Mouse (Mus musculus) kidney, embryonic 15.5 days (tissue): ENCODE results near the gene Anapc15-ps. TPM values are rescaled to one million over a fixed set of nuclear protein-coding genes. Genes with fewer than 3 reads are reported as not detected.
A peak's percentile ranks its signal among the peaks of the same experiment; 100 is the strongest.
"Not testable (repeated sequence)": the region's sequence is repeated elsewhere in the genome, so short reads cannot be mapped to it uniquely, and the experiment has no call there.

Experiments used
- ATAC-seq: fragments of 200-750 bp; cut with Nextera tagmentation; replicated peaks from 2 replicates; pipeline ENCODE4 v1.8.0; 2017; ENCODE audit warnings: moderate TSS enrichment; ENCODE audit not compliant: low FRiP score
- H3K27ac ChIP-seq: fragments of 300-500 bp; sonication (generic); 2 replicates; pipeline ENCODE4 v1.5.1; 2015; ENCODE audit warnings: mild to moderate bottlenecking, inconsistent platforms
- H3K27me3 ChIP-seq: fragments of 300-500 bp; sonication (generic); 2 replicates; pipeline ENCODE4 v1.6.1; 2015; ENCODE audit warnings: inconsistent platforms
- H3K36me3 ChIP-seq: fragments of 300-500 bp; sonication (generic); 2 replicates; pipeline ENCODE4 v1.6.1; 2015; ENCODE audit warnings: inconsistent platforms
- H3K4me1 ChIP-seq: fragments of 300-500 bp; sonication (generic); 2 replicates; pipeline ENCODE4 v1.6.1; 2015; ENCODE audit warnings: inconsistent platforms
- H3K4me2 ChIP-seq: fragments of 300-500 bp; sonication (generic); 2 replicates; pipeline ENCODE4 v1.6.1; 2015; ENCODE audit warnings: moderate library complexity, mild to moderate bottlenecking, inconsistent platforms
- H3K4me3 ChIP-seq: fragments of 300-500 bp; sonication (generic); replicated peaks from 2 replicates; pipeline ENCODE4 v1.5.1; 2015; ENCODE audit warnings: mild to moderate bottlenecking, inconsistent platforms
- H3K9ac ChIP-seq: fragments of 300-500 bp; sonication (generic); 2 replicates; pipeline ENCODE4 v1.6.1; 2015; ENCODE audit warnings: mild to moderate bottlenecking, inconsistent platforms
- H3K9me3 ChIP-seq: fragments of 300-500 bp; sonication (generic); replicated peaks from 2 replicates; pipeline ENCODE4 v1.6.1; 2016; ENCODE audit warnings: inconsistent platforms
- WGBS: fragments of 180-500 bp; shearing (Covaris S2); methylation state at CpG from one replicate; pipeline ENCODE4 v1.1.7; 2015; ENCODE audit warnings: mixed read lengths; 5-methylcytosine and 5-hydroxymethylcytosine counted together
- polyA plus RNA-seq: library from polyadenylated mRNA; unstranded; fragments of >200 nt; fragmentation: Nextera tagmentation; extraction: Ambion mirVana; gene quantifications from 2 replicates; pipeline ENCODE4 v1.2.1, GENCODE M21; 2015

Gene Anapc15-ps
- polyA plus RNA-seq, 1 experiment from 2014 or later = 0.47 TPM

DNA sequence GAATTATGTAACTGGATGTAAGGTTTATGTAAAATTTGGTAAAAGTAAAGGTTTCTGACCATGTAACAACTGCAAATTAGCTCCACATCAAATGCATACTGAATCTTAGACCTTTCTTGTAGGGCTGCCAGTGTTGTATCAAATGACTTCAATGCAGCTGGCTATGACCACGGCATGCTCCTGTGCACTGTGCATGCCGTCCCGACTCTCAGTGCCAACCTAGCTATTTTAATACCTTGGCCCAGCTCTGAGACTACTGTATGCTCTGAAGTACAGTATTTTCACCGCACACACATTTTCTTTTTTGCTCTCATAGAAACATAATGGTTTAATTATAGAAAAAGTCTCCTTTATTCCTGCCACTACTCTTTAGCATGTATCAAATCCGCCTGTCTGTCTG is 31.9 kb downstream of the Anapc15-ps start:
- Histone ChIP-seq H3K4me1 (0 out of 2 replicates have a peak, but pooled peaks cover 2% of the 10 kb centered on the region), H3K9me3 (no peaks in the 10 kb centered on the region), H3K4me2 (no peak overlapping the region), H3K36me3 (no peaks in the 10 kb centered on the region), H3K4me3 (no peak overlapping the region), H3K27me3 (no peaks in the 10 kb centered on the region), H3K9ac (no peak overlapping the region), H3K27ac (no peak overlapping the region)
- ATAC-seq = no peak
- WGBS = 85% methylated on average over 5 of the region's 5 CpGs

DNA sequence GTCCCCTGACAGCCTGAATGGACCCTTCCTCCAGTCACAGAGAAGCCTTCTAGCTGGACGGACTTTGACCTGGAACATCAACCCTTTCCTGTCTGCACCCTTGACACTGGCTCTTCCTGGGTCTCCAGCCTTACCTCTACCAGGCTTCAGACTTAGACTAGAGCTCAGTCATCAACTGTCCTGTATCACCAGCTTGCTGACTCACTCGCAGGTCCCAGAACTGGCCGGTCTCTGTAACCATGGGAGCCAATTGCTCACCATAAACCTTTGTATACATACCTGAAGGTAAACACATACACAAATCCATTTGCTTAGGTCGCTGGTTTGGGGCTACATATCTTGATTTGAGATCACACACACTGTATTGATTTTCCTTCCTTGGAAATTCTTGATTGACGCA is 33.8 kb downstream of the Anapc15-ps start:
- Histone ChIP-seq H3K4me1 (0 out of 2 replicates have a peak, but pooled peaks cover 2% of the 10 kb centered on the region), H3K9ac (no peak overlapping the region), H3K36me3 (no peaks in the 10 kb centered on the region), H3K9me3 (no peaks in the 10 kb centered on the region), H3K4me3 (no peak overlapping the region), H3K27me3 (no peaks in the 10 kb centered on the region), H3K27ac (no peak overlapping the region), H3K4me2 (no peak overlapping the region)
- WGBS = 77% methylated on average over 5 of the region's 5 CpGs
- ATAC-seq = no peak

DNA sequence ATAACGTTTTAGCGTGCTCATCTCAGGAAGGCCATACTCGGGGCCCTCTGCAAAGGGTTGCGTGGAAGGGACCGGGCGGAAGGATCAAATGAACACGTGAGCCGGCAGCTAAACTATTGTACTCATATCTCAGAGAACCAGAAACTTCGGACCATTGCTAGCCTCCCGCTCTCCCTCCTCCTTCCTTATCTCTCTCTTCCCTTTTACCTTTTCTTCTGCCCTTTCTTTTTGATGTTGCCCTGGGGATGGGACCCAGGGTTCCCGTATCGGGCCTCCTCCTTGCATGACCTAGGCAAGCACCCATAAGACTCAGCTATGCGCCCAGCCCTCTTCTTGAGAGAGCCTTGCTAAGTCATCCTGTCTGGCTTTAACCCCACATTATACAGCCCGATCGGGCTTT is 38.5 kb downstream of the Anapc15-ps start:
- H3K4me3 ChIP-seq = no peak overlapping the region
- H3K4me1 ChIP-seq = no peaks in the 10 kb centered on the region
- H3K9me3 ChIP-seq = no peaks in the 10 kb centered on the region
- H3K4me2 ChIP-seq = no peak overlapping the region
- H3K9ac ChIP-seq = no peak overlapping the region
- H3K27me3 ChIP-seq = no peaks in the 10 kb centered on the region
- 88% methylated on average over 15 of the region's 15 CpGs for WGBS
- ATAC-seq = no peak
- no peak overlapping the region for H3K27ac ChIP-seq
- no peaks in the 10 kb centered on the region for H3K36me3 ChIP-seq

DNA sequence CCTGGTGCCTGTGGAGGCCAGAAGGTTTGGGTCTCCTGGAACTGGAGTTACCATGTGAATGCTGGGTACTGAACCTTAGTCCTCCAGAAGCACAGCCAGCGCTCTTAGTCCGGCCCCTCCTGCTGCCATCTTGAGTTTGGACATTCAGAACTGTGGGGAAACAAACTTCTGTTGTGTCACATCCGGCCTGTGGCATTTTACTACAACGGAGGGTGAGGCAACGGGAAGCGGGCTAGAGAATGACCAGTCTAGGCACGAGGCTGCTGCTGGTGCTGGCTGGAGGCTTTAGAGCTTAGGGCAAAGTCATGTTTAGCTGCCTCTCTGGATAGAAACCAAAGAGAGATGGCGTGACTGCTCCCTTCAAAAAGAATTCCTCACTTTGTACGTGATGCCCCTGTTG is 39.0 kb downstream of the Anapc15-ps start:
- WGBS = 88% methylated on average over 9 of the region's 9 CpGs
- H3K36me3 ChIP-seq = no peaks in the 10 kb centered on the region
- H3K27me3 ChIP-seq = no peaks in the 10 kb centered on the region
- no peak overlapping the region for H3K4me3 ChIP-seq
- no peak overlapping the region for H3K27ac ChIP-seq
- H3K4me1 ChIP-seq = no peaks in the 10 kb centered on the region
- H3K9me3 ChIP-seq = no peaks in the 10 kb centered on the region
- ATAC-seq = no peak
- H3K4me2 ChIP-seq = no peak overlapping the region
- H3K9ac ChIP-seq = no peak overlapping the region

DNA sequence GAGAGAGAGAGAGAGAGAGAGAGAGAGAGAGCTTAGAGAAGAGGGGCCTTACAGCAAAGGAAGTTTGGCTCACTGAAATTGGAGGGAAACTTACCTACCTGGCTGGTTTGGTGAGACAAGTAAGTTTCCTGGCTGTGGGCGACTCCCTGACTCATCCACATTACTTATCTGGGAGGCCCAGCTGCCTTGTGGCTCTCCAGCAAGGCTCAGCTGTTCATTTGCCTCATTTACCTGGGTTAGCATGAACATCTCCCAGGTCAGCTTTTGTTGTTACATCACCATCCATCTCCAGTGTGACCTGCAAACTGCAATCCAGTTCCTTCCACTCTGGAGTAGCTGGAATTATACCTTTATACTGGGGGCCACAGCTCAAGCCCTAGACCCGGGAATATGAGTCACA is 41.7 kb downstream of the Anapc15-ps start:
- Histone ChIP-seq H3K4me2 (no peak overlapping the region), H3K27me3 (no peaks in the 10 kb centered on the region), H3K9ac (no peak overlapping the region), H3K4me1 (no peaks in the 10 kb centered on the region), H3K36me3 (no peaks in the 10 kb centered on the region), H3K27ac (no peak overlapping the region), H3K4me3 (no peak overlapping the region), H3K9me3 (no peaks in the 10 kb centered on the region)
- WGBS = 64% methylated on average over 2 of the region's 2 CpGs
- ATAC-seq = no peak

DNA sequence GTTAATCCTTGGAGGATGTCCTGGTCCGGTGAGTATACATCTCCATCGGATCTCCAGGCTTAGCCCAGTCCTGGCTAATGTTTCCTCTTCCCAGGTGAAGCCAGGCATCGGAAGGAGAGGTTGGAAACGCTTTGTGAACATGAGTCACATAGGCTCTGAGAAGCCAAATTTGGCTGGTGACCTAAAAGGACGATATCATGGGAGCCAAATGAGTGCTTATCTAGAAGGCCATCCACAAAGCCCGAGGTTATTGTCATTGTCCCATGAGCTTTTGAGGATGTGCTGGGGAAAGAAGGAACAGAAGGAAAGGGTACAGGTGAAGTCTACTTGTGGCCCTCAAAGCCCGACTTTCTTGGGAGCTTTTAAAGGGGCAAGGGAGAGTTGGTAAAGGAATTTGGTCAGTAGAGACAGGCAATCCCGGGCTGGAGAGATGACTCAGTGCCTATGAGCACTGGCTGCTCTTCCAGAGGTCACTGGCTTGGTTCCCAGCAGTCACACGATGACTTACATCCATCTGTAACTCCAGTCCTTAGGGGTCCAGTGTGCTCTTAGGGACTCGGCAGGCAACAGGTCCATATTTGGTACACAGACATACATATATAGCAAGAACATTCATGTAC is 42.4 kb downstream of the Anapc15-ps start:
- no peak overlapping the region for H3K4me3 ChIP-seq
- no peak overlapping the region for H3K4me2 ChIP-seq
- no peak overlapping the region for H3K27ac ChIP-seq
- no peak for ATAC-seq
- no peaks in the 10 kb centered on the region for H3K4me1 ChIP-seq
- no peaks in the 10 kb centered on the region for H3K27me3 ChIP-seq
- H3K9me3 ChIP-seq = no peaks in the 10 kb centered on the region
- H3K9ac ChIP-seq = no peak overlapping the region
- WGBS = 82% methylated on average over 10 of the region's 10 CpGs
- H3K36me3 ChIP-seq = no peaks in the 10 kb centered on the region

DNA sequence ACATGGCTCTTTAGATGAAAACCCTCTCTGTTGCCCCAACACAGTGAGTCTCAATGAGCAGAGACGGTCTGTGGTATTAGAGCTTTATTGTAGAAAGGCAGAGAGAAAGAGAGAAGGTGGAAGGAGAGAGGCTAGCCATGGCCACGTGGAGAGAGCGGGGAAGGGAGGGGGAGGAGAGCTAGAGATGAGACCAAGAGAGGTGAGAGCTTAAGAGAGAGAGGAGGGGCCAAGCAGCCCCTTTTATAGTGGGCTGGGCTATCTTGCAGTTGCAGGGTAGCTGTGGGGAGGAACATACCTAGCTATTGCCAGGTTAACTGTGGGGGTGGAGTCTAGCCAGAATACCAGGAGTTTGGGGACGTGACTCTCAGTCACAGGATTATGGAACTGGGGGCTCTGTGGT is 43.1 kb downstream of the Anapc15-ps start:
- not testable (repeated sequence) for H3K9me3 ChIP-seq, H3K27me3 ChIP-seq, H3K9ac ChIP-seq, H3K4me1 ChIP-seq, H3K36me3 ChIP-seq, H3K4me3 ChIP-seq, H3K4me2 ChIP-seq, H3K27ac ChIP-seq
- ATAC-seq = 0 out of 2 replicates have a peak, but pooled peaks have one; percentile 12
- 74% methylated on average over 4 of the region's 4 CpGs for WGBS

DNA sequence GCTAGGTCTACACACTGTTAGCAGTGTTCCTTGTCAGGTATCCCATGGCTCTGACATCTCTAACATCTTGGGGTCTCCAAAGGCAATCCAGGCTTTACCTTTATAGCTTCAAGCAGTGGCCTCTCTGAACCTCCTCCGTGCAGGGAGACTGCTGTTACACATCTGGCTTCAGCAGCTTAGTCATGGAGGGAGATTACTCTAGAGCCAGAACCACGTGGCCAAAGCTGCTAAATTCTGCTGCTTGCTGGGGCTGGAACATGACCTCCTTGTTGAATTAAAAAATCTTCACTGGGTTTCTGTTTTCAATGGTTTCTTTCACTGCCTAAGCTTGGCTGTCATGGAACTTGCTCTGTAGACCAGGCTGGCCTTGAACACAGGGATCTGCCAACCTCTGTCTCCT is 44.9 kb downstream of the Anapc15-ps start:
- no peak overlapping the region for H3K27ac ChIP-seq
- H3K9ac ChIP-seq = no peak overlapping the region
- 61% methylated on average over 2 of the region's 2 CpGs for WGBS
- H3K36me3 ChIP-seq = no peaks in the 10 kb centered on the region
- no peaks in the 10 kb centered on the region for H3K27me3 ChIP-seq
- H3K4me2 ChIP-seq = no peak overlapping the region
- peaks cover 10% of the 10 kb centered on the region for H3K4me1 ChIP-seq
- H3K9me3 ChIP-seq = no peaks in the 10 kb centered on the region
- no peak overlapping the region for H3K4me3 ChIP-seq
- ATAC-seq = no peak

DNA sequence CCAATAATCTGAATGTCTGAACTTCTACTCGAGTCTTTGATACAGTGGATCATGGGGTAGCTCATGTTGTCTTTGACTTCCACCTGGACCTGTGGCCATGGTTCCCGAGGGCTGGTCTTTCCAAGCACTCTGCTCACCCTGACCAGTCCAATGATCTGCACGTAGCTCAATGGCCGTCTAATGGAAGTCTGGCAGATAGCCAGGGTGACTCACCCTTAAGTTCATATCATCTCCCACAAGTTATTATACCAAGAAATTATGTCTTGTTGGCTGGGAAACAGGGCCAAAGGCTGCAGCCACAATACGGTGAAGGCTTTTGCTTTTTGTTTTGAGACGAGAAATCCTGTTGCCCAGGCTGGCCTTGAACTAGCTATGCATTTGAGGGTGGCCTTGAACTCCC is 45.9 kb downstream of the Anapc15-ps start:
- 67% methylated on average over 6 of the region's 6 CpGs for WGBS
- no peak overlapping the region for H3K4me2 ChIP-seq
- no peak overlapping the region for H3K9ac ChIP-seq
- H3K4me1 ChIP-seq = peaks cover 14% of the 10 kb centered on the region
- H3K36me3 ChIP-seq = no peaks in the 10 kb centered on the region
- no peak overlapping the region for H3K27ac ChIP-seq
- no peaks in the 10 kb centered on the region for H3K27me3 ChIP-seq
- H3K9me3 ChIP-seq = no peaks in the 10 kb centered on the region
- no peak overlapping the region for H3K4me3 ChIP-seq
- no peak for ATAC-seq

DNA sequence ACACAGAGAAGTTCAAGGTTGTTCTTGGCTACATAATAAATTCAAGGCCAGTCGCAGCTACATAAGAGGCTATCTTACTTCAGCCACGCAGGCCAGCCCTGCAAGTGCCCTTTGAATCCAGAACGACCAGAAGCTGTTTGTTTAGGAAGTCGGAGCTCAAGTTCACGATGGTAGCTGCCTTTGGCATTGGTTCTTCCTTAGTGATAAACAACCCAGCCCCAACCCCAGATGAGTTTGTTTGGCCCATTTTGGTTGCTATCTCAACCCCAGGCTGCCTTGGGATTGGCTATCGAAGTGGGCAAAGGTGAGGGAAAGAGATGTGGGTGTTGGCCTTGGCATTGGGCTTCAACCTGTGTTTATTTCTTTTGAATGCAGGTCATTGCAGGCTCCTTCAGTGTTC is 48.0 kb downstream of the Anapc15-ps start:
- ATAC-seq = no peak
- Histone ChIP-seq H3K4me2 (no peak overlapping the region), H3K4me1 (peaks cover 14% of the 10 kb centered on the region), H3K36me3 (no peaks in the 10 kb centered on the region), H3K27me3 (no peaks in the 10 kb centered on the region), H3K9ac (no peak overlapping the region), H3K4me3 (no peak overlapping the region), H3K27ac (no peak overlapping the region), H3K9me3 (no peaks in the 10 kb centered on the region)
- 74% methylated on average over 6 of the region's 6 CpGs for WGBS

DNA sequence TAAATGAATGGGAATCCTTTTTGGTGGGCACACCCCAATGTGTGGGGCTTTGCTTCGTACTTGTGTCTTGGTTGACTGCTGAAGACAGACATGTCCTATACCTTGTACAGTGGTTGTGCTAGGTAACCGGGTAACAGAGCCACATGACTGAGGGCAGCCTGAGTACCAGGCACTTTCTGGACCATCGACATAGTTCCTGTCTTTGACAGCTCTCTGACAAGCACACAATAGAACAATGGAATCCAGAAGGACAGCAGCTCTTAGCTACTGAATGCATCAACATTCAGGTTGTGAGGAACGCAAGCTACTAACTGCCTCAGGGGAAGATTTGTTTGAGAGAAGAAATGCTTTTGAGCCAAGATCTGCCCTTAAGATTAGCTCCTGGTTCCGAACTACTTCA is 49.2 kb downstream of the Anapc15-ps start:
- 53% methylated on average over 5 of the region's 5 CpGs for WGBS

DNA sequence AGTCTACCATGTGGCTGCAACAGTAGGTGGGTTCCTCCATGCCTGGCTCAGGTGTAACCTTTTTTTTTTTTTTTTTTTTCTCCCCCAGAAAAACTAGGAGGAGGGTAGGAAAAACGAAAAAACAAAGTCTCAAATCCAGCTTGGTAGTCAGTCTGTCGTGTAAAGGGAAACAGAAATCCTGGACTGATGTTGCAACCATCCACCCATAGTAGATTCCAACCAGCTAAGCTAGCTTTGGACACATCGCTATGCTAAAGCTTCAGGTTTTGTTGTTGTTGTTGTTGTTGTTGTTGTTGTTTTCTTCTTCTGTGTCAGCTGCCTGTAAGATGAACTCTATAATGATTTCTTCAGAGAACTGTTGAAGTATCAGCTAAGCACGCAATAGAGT is 49.7 kb downstream of the Anapc15-ps start:
- H3K4me3 ChIP-seq = no peak overlapping the region
- no peak overlapping the region for H3K9ac ChIP-seq
- H3K4me1 ChIP-seq = peaks cover 18% of the 10 kb centered on the region
- H3K27ac ChIP-seq = 0 out of 2 replicates have a peak overlapping the region, but pooled peaks have one; percentile 18
- ATAC-seq = 0 out of 2 replicates have a peak, but pooled peaks have one; percentile 23
- WGBS = 57% methylated on average over 4 of the region's 4 CpGs
- no peaks in the 10 kb centered on the region for H3K9me3 ChIP-seq
- no peaks in the 10 kb centered on the region for H3K27me3 ChIP-seq
- no peak overlapping the region for H3K4me2 ChIP-seq
- H3K36me3 ChIP-seq = no peaks in the 10 kb centered on the region

More for the DNA sequence above, 49.2 kb downstream of the Anapc15-ps start:
- Histone ChIP-seq H3K4me3 (no peak overlapping the region), H3K27me3 (no peaks in the 10 kb centered on the region), H3K4me2 (no peak overlapping the region), H3K9ac (no peak overlapping the region), H3K36me3 (no peaks in the 10 kb centered on the region), H3K9me3 (no peaks in the 10 kb centered on the region), H3K4me1 (peaks cover 18% of the 10 kb centered on the region), H3K27ac (0 out of 2 replicates have a peak overlapping the region, but pooled peaks have one; percentile 18)
- no peak; the same call in 1 of the 2 replicates for ATAC-seq
